Mouse (Mus musculus) lung, embryonic 15.5 days (tissue): ENCODE results near the gene Lrrtm4. TPM values are rescaled to one million over a fixed set of nuclear protein-coding genes. Genes with fewer than 3 reads are reported as not detected.

Experiments used
- ATAC-seq: fragments of 200-750 bp; cut with Nextera tagmentation; 2 replicates; pipeline ENCODE4 v1.8.0; 2017; ENCODE audit warnings: moderate number of reproducible peaks, borderline replicate concordance; ENCODE audit not compliant: low FRiP score, low TSS enrichment; ENCODE audit errors: extremely low read depth
- H3K27ac ChIP-seq: fragments of 300-500 bp; sonication (generic); 2 replicates; pipeline ENCODE4 v1.5.1; 2015; ENCODE audit warnings: moderate library complexity, mild to moderate bottlenecking, inconsistent platforms
- H3K27me3 ChIP-seq: fragments of 300-500 bp; sonication (generic); 2 replicates; pipeline ENCODE4 v1.6.1; 2015; ENCODE audit warnings: inconsistent platforms
- H3K36me3 ChIP-seq: fragments of 300-500 bp; sonication (generic); 2 replicates; pipeline ENCODE4 v1.6.1; 2015; ENCODE audit warnings: inconsistent platforms
- H3K4me1 ChIP-seq: fragments of 300-500 bp; sonication (generic); 2 replicates; pipeline ENCODE4 v1.6.1; 2015; ENCODE audit warnings: inconsistent platforms
- H3K4me2 ChIP-seq: fragments of 300-500 bp; sonication (generic); 2 replicates; pipeline ENCODE4 v1.6.1; 2015; ENCODE audit warnings: inconsistent platforms, mild to moderate bottlenecking, moderate library complexity
- H3K4me3 ChIP-seq: fragments of 300-500 bp; sonication (generic); 2 replicates; pipeline ENCODE4 v1.5.1; 2015; ENCODE audit warnings: mild to moderate bottlenecking, inconsistent platforms
- H3K9ac ChIP-seq: fragments of 300-500 bp; sonication (generic); 2 replicates; pipeline ENCODE4 v1.6.1; 2015; ENCODE audit warnings: inconsistent platforms
- H3K9me3 ChIP-seq: fragments of 300-500 bp; sonication (generic); 2 replicates; pipeline ENCODE4 v1.6.1; 2016; ENCODE audit warnings: inconsistent platforms
- WGBS: fragments of 180-500 bp; shearing (Covaris S2); methylation state at CpG from one replicate; pipeline ENCODE4 v1.1.7; 2015; 5-methylcytosine and 5-hydroxymethylcytosine counted together
- polyA plus RNA-seq: library from polyadenylated mRNA; unstranded; fragments of >200 nt; fragmentation: Nextera tagmentation; extraction: Ambion mirVana; gene quantifications from 2 replicates; pipeline ENCODE4 v1.2.1, GENCODE M21; 2015

The Lrrtm4 gene
- polyA plus RNA-seq, 1 experiment from 2014 or later = 0.40 TPM

- H3K4me2 ChIP-seq = no peak overlapping the region
- ATAC-seq = no peak
- no peak overlapping the region for H3K9ac ChIP-seq
- WGBS = 51% methylated on average over 5 of the region's 5 CpGs
- no peaks in the 10 kb centered on the region for H3K4me1 ChIP-seq
- H3K27ac ChIP-seq = no peak overlapping the region
- no peaks in the 10 kb centered on the region for H3K36me3 ChIP-seq
- no peaks in the 10 kb centered on the region for H3K9me3 ChIP-seq
- no peak overlapping the region for H3K4me3 ChIP-seq
- H3K27me3 ChIP-seq = no peaks in the 10 kb centered on the region
Observed at GRCm38 (mm10) chr6:80760641-80761204, 742.0 kb downstream of the Lrrtm4 start.

GRCm38 (mm10) chr6:80786282-80786681 lies 767.6 kb downstream of the Lrrtm4 start:
- Histone ChIP-seq H3K27me3 (no peaks in the 10 kb centered on the region), H3K4me3 (no peak overlapping the region), H3K4me2 (no peak overlapping the region), H3K4me1 (no peaks in the 10 kb centered on the region), H3K36me3 (no peaks in the 10 kb centered on the region), H3K9me3 (no peaks in the 10 kb centered on the region), H3K27ac (no peak overlapping the region), H3K9ac (no peak overlapping the region)
- no peak for ATAC-seq

GRCm38 (mm10) chr6:80823753-80824152 lies 805.1 kb downstream of the Lrrtm4 start:
- no peak overlapping the region for H3K27ac ChIP-seq
- H3K9me3 ChIP-seq = no peaks in the 10 kb centered on the region
- 65% methylated on average over 5 of the region's 5 CpGs for WGBS
- no peaks in the 10 kb centered on the region for H3K36me3 ChIP-seq
- ATAC-seq = no peak
- no peaks in the 10 kb centered on the region for H3K4me1 ChIP-seq
- H3K27me3 ChIP-seq = no peaks in the 10 kb centered on the region
- no peak overlapping the region for H3K4me3 ChIP-seq
- no peak overlapping the region for H3K4me2 ChIP-seq
- no peak overlapping the region for H3K9ac ChIP-seq

DNA sequence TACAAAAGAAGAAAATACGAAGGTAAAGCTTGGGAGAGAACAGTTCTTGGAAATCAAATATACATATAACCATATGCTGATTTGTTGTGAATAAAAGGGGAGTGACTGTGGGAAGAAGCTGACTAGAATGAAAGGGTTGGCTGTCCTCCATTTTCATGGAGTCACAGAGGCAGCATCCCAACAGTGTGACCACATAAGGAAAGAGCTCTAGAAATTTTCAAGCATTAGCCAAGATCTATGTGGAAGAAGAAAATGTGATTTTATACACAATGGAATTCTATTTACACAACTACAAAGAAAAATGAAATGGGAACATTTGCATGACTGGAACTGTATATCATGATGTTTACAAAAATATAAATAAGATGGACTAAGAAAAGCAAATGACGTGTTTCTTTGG lies 821.1 kb downstream of the Lrrtm4 start:
- Histone ChIP-seq H3K27me3 (no peaks in the 10 kb centered on the region), H3K36me3 (no peaks in the 10 kb centered on the region), H3K27ac (peak overlapping the region; percentile 29; the same call in 1 of the 2 replicates), H3K9ac (no peak overlapping the region), H3K4me2 (no peak overlapping the region), H3K4me1 (no peaks in the 10 kb centered on the region), H3K4me3 (no peak overlapping the region), H3K9me3 (no peaks in the 10 kb centered on the region)
- peak; percentile 89; the same call in 1 of the 2 replicates for ATAC-seq
- 61% methylated on average over 2 of the region's 2 CpGs for WGBS

DNA sequence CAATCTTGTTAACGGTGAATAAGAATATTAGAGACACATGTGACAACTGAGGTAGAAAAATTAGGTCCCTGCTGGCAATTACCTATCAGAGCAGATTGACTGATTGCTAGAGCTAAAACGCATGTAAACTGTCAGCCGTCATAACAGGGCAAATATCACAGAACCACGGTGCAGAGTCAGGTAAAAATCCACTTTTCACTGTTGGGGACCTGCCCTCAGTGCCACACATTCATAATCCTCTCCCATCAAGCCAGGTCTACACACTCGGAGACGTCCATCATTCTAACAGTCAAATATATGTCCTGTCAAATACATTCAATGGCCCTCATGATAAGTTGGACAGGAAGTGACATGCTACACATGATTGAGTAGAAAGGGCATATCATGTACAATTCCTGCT lies 826.6 kb downstream of the Lrrtm4 start:
- Histone ChIP-seq H3K27ac (no peak overlapping the region), H3K4me1 (no peaks in the 10 kb centered on the region), H3K36me3 (no peaks in the 10 kb centered on the region), H3K4me3 (no peak overlapping the region), H3K4me2 (no peak overlapping the region), H3K27me3 (no peaks in the 10 kb centered on the region), H3K9ac (no peak overlapping the region), H3K9me3 (no peaks in the 10 kb centered on the region)
- no peak for ATAC-seq
- 80% methylated on average over 6 of the region's 6 CpGs for WGBS

DNA sequence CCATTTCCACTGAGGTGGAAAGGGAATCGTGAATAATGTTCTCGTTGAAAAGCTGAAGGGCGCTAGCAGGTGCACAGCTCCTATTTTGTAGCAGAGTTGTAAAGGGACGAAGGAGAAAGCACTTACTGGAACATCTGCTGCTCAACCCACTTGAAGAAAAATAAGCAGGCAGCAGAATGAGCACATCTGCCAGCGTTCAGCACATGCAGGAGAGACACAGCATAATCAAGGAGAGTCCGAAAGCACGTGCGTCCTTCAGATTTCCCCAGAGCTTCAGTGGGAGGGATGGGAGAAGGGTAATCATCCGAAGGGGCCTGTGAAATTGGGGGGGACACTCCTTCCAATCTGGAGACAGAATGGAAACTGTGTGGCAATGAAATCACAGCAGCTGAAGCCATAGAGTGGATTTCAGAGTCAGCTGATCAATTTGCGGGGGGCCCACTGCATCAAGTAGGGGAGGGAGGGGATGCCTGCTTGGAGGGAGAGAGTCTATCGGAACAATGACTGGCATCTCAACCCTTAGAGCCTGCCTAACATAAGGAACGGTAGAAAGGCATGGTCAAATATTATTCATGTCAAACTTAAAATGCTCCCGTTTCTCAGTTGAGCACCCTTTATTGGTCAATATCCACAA lies 838.4 kb downstream of the Lrrtm4 start:
- 74% methylated on average over 13 of the region's 13 CpGs for WGBS
- Histone ChIP-seq H3K27ac (no peak overlapping the region), H3K9ac (no peak overlapping the region), H3K4me3 (no peak overlapping the region), H3K27me3 (no peaks in the 10 kb centered on the region), H3K4me2 (no peak overlapping the region), H3K36me3 (no peaks in the 10 kb centered on the region), H3K4me1 (no peaks in the 10 kb centered on the region), H3K9me3 (no peaks in the 10 kb centered on the region)
- ATAC-seq = no peak

Other genes starting within 250 kb of the Lrrtm4 start
- not detected in 2 replicates for gene Gm20594, start 201.0 kb upstream of the Lrrtm4 start, polyA plus RNA-seq